Mouse (Mus musculus): ENCODE measurements around the gene Dip2c. TPM values are rescaled to one million over a fixed set of nuclear protein-coding genes. Genes with fewer than 3 reads are reported as not detected.

Gene Dip2c
- polyA plus RNA-seq, 1 experiment: 5.2 TPM

GRCm38 (mm10) chr13:9299657-9300056 lies 23.3 kb downstream of the Dip2c start:
- no peak overlapping the region for H3K4me3 ChIP-seq (ENCODE audit: insufficient read depth, low read depth, low read length)
- peaks cover 4% of the 10 kb centered on the region for H3K4me1 ChIP-seq (ENCODE audit: control insufficient read depth, insufficient read depth, insufficient read length, low read length)
- H3K27ac ChIP-seq (replicated peaks; ENCODE audit: low read depth, low read length): no peak overlapping the region

- peaks cover 2% of the 10 kb centered on the region; the same call in 1 of the 2 replicates for H3K4me1 ChIP-seq (ENCODE audit: control insufficient read depth, insufficient read depth, insufficient read length, low read length)
- no peak overlapping the region for H3K27ac ChIP-seq (replicated peaks; ENCODE audit: low read depth, low read length)
- no peak overlapping the region for H3K4me3 ChIP-seq (ENCODE audit: insufficient read depth, low read depth, low read length)
Observed at GRCm38 (mm10) chr13:9308863-9309262, 32.5 kb downstream of the Dip2c start.

DNA sequence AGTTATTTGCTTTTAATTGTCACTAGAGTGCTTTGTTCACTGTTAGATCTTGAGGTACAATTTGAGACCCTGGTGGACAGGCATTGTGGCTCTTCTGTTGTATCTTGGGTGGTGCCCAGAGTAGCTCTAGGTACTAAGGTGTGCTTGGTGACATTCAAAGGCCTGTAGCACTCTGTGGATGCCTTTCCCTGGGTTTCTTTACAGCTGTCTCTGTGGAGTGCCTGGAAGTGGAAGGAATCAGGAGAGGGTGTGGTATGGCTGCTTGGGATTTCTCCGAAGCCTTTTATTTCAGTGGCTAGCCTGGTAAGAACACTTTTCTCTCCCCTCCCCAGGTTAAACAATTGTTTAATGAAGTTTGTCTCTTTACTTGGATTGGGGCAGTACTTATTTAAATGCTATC lies 34.5 kb downstream of the Dip2c start:
- Histone ChIP-seq H3K4me1 (ENCODE audit: control insufficient read depth, insufficient read depth, insufficient read length, low read length) (peaks cover 4% of the 10 kb centered on the region; the same call in 1 of the 2 replicates), H3K4me3 (ENCODE audit: insufficient read depth, low read depth, low read length) (no peak overlapping the region), H3K27ac (replicated peaks; ENCODE audit: low read depth, low read length) (no peak overlapping the region)

DNA sequence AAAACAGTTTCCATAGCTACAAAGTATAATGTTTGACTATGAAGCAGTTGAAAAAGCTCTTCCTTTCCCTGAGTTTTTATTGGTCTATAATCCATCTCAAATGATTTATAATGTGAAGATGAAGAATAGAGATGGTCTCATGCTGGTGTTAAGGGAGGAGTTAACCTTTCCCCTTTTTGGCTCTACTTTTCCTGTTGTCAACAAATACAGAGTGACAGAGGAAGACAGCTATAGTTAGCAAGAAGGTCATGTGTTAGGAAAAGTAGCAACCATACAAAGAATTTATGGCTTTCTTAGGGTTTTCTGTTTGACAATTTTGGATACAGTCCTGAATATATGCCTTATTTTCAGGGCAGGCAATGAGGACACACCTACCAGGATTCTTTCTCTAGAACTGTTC lies 36.6 kb downstream of the Dip2c start:
- no peak overlapping the region for H3K4me3 ChIP-seq (ENCODE audit: insufficient read depth, low read depth, low read length)
- peaks cover 4% of the 10 kb centered on the region; the same call in 1 of the 2 replicates for H3K4me1 ChIP-seq (ENCODE audit: control insufficient read depth, insufficient read depth, insufficient read length, low read length)
- H3K27ac ChIP-seq (replicated peaks; ENCODE audit: low read depth, low read length): no peak overlapping the region

- peaks cover 4% of the 10 kb centered on the region; the same call in 1 of the 2 replicates for H3K4me1 ChIP-seq (ENCODE audit: control insufficient read depth, insufficient read depth, insufficient read length, low read length)
- no peak overlapping the region for H3K27ac ChIP-seq (replicated peaks; ENCODE audit: low read depth, low read length)
- no peak overlapping the region for H3K4me3 ChIP-seq (ENCODE audit: insufficient read depth, low read depth, low read length)
Observed at GRCm38 (mm10) chr13:9314099-9314712, 37.9 kb downstream of the Dip2c start.

DNA sequence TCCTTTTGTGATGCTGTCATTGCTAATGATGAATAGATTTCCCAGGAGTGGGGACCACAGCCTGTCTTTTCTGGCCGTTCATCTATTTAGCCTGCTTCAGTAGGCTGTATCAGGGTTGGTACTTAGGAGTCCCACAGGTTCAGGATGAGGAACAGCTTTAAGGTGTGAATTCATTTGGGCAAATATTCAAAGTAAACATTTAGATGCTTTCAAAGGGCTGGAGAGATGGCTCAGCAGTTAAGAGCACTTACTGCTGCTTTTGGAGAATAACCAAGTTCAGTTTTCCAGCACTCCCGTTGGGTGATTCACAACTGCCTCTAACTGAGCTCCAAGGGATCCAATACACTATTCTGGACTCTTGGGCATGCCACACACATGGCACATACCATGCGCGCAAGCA lies 38.4 kb downstream of the Dip2c start:
- peaks cover 5% of the 10 kb centered on the region; the same call in 1 of the 2 replicates for H3K4me1 ChIP-seq (ENCODE audit: control insufficient read depth, insufficient read depth, insufficient read length, low read length)
- no peak overlapping the region for H3K27ac ChIP-seq (replicated peaks; ENCODE audit: low read depth, low read length)
- H3K4me3 ChIP-seq (ENCODE audit: insufficient read depth, low read depth, low read length): no peak overlapping the region

GRCm38 (mm10) chr13:9319745-9320144 lies 43.4 kb downstream of the Dip2c start:
- Histone ChIP-seq H3K27ac (replicated peaks; ENCODE audit: low read depth, low read length) (no peak overlapping the region), H3K4me3 (ENCODE audit: insufficient read depth, low read depth, low read length) (no peak overlapping the region), H3K4me1 (ENCODE audit: control insufficient read depth, insufficient read depth, insufficient read length, low read length) (peaks cover 2% of the 10 kb centered on the region; the same call in 1 of the 2 replicates)

DNA sequence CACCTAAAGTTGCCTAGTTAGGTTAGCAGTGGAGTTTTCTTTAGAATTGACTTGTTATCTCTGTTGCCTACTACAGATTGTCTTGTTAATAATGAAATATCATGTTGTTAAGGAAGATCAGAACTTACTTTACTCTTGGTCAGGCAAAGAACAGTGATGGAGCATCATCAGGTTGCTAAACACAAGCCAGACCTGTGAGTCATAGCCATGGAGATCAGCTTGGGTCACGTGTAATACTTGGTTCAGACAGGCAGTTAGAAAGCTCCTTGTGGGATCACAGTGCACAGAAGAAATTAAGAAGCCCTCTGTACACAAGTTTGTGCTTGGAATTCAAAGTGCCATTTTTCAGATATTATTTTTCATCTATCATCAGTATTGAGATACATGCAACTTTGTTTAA lies 48.9 kb downstream of the Dip2c start:
- Histone ChIP-seq H3K4me3 (ENCODE audit: insufficient read depth, low read depth, low read length) (no peak overlapping the region), H3K4me1 (ENCODE audit: control insufficient read depth, insufficient read depth, insufficient read length, low read length) (peaks cover 5% of the 10 kb centered on the region)

DNA sequence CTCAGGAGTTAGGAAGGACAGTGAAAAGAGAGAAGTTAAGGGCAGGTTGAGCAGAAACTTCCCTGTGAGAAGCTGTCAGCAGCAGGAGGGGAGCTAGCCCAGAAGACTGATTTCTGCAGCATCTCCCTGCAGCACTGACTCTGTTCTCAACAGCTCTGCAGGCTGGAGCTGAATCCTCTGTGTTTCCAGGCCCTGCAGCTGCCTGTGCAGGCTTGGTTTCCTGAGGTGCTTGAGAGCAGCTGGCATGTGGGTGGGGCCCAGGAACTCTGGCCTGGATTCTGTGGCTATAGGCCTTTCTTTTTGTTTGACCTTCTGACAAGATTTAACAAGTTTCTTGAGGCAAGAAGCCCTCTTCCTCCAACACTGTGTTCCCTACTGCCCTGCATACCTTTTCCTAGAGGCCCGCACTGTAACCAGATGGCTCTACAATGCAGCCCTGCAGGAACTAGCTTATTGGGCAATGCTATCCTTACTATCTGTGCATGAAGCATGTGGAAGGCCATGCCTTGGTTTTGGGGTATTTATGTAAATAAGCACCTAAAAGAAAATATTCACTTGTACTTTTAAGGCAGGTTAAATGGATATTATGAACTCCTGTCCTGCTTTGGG lies 53.1 kb downstream of the Dip2c start:
- Histone ChIP-seq H3K27ac (replicated peaks; ENCODE audit: low read depth, low read length) (no peak overlapping the region), H3K4me1 (ENCODE audit: control insufficient read depth, insufficient read depth, insufficient read length, low read length) (peaks cover 12% of the 10 kb centered on the region), H3K4me3 (ENCODE audit: insufficient read depth, low read depth, low read length) (no peak overlapping the region)

More for the DNA sequence above, 48.9 kb downstream of the Dip2c start:
- no peak overlapping the region for H3K27ac ChIP-seq (replicated peaks; ENCODE audit: low read depth, low read length)

DNA sequence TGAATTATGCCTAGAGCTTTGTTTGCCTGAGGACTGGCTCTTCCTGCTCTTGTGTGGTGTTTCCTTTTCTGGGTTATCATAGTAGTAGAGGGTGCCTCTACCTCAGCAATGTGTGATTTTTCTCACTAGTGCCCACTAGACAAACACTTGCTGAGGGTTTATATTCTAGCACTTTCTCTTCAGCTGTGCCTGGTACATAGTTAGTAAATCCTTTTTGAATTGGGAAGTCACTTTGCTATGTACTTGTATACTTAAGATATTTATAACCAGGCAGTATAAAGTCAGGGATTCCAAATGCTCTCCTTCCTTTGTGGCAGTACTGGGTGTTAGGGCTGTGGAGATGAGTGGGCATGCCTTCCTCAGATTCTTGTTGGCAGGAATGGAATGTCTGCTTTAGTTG lies 56.9 kb downstream of the Dip2c start:
- no peak overlapping the region for H3K27ac ChIP-seq (replicated peaks; ENCODE audit: low read depth, low read length)
- H3K4me1 ChIP-seq (ENCODE audit: control insufficient read depth, insufficient read depth, insufficient read length, low read length): peaks cover 12% of the 10 kb centered on the region
- no peak overlapping the region for H3K4me3 ChIP-seq (ENCODE audit: insufficient read depth, low read depth, low read length)

GRCm38 (mm10) chr13:9340293-9340692 lies 64.0 kb downstream of the Dip2c start:
- Histone ChIP-seq H3K4me3 (ENCODE audit: insufficient read depth, low read depth, low read length) (no peak overlapping the region), H3K27ac (replicated peaks; ENCODE audit: low read depth, low read length) (no peak overlapping the region), H3K4me1 (ENCODE audit: control insufficient read depth, insufficient read depth, insufficient read length, low read length) (no peaks in the 10 kb centered on the region)

DNA sequence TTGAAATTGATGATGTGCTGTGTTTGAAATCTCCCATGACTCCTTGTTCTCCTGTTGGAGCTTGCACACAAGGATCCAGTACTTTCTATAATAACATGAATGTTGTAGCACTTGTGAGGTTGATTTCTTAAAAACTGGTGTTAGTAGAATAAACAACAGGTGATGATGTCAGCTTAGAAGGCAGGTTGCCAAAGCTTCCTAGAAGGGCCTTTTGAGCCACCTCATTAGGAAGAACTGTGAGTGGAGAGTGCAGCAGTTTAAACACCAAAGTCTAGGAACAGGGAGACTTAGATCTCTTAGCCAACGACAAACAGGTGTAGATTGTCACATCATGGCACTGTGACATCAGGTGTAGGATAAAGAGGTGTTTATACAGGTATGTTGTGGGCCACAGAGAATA lies 66.4 kb downstream of the Dip2c start:
- Histone ChIP-seq H3K4me1 (ENCODE audit: control insufficient read depth, insufficient read depth, insufficient read length, low read length) (no peaks in the 10 kb centered on the region), H3K27ac (replicated peaks; ENCODE audit: low read depth, low read length) (no peak overlapping the region), H3K4me3 (ENCODE audit: insufficient read depth, low read depth, low read length) (no peak overlapping the region)

GRCm38 (mm10) chr13:9347448-9347847 lies 71.1 kb downstream of the Dip2c start:
- Histone ChIP-seq H3K4me1 (ENCODE audit: control insufficient read depth, insufficient read depth, insufficient read length, low read length) (peaks cover 9% of the 10 kb centered on the region), H3K27ac (replicated peaks; ENCODE audit: low read depth, low read length) (no peak overlapping the region), H3K4me3 (ENCODE audit: insufficient read depth, low read depth, low read length) (no peak overlapping the region)

- H3K27ac ChIP-seq (replicated peaks; ENCODE audit: low read depth, low read length): no peak overlapping the region
- no peak overlapping the region for H3K4me3 ChIP-seq (ENCODE audit: insufficient read depth, low read depth, low read length)
- H3K4me1 ChIP-seq (ENCODE audit: control insufficient read depth, insufficient read depth, insufficient read length, low read length): peaks cover 12% of the 10 kb centered on the region
Observed at GRCm38 (mm10) chr13:9350670-9351069, 74.3 kb downstream of the Dip2c start.

DNA sequence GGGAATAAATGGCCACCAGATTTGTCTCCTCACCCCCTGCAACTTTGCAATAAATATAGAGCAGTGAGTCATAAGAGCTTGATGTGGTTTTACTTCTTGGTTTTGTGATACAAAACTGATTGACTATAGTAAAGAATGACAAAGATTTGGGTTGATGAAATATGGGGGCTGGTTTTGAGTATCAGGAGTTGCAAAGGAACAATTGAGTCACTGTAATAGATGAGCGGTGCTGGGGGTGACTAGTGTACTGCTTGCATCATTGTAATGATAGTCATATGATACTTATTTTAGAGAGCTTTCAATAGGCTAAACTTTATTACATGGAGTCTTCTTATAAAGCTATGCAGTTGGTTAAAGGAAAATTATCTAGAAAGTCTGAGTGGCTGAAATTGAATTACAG lies 77.6 kb downstream of the Dip2c start:
- Histone ChIP-seq H3K4me3 (ENCODE audit: insufficient read depth, low read depth, low read length) (no peak overlapping the region), H3K4me1 (ENCODE audit: control insufficient read depth, insufficient read depth, insufficient read length, low read length) (peaks cover 12% of the 10 kb centered on the region), H3K27ac (replicated peaks; ENCODE audit: low read depth, low read length) (no peak overlapping the region)

DNA sequence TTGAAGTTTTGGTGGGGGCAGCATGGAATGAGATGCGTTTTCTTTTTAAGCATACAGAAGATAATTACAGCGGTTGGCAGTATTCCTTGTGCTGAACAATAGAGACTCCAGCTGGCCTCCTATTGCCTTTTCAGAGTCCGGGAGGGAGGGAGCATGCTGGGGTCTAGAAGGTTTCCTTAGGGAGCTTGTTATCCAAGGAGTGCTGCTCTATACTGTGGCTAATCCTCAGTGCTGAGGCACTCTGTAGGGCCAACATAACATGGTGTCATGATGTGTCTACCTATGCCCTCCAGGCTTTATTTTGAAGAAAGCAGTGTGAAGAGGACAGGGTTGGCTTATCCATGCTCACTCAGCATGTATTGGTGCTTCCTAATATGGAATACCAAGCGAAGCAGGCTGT lies 79.0 kb downstream of the Dip2c start:
- Histone ChIP-seq H3K4me1 (ENCODE audit: control insufficient read depth, insufficient read depth, insufficient read length, low read length) (peaks cover 4% of the 10 kb centered on the region), H3K27ac (replicated peaks; ENCODE audit: low read depth, low read length) (no peak overlapping the region), H3K4me3 (ENCODE audit: insufficient read depth, low read depth, low read length) (no peak overlapping the region)
